Mouse (Mus musculus): ENCODE data around the gene Slc10a1.

GRCm38 (mm10) chr12:80990901-80991445 is 22.5 kb upstream of the Slc10a1 start:
- TF ChIP-seq CTCF (conservative IDR thresholded peaks at IDR 0.05 in 1 of 2, IDR thresholded peaks at IDR 0.05 in 1 of 2; ENCODE audit: low read depth in 2 of 2, low read length in 2 of 2) (no peak), JUN (IDR thresholded peaks at IDR 0.05; ENCODE audit: insufficient read depth, low read depth, low read length) (no peak), BHLHE40 (IDR thresholded peaks at IDR 0.05; ENCODE audit: low read depth, low read length) (no peak), EP300 (IDR thresholded peaks at IDR 0.05; ENCODE audit: low read length) (no peak), SIN3A (IDR thresholded peaks at IDR 0.05; ENCODE audit: low read length) (no peak), NELFE (IDR thresholded peaks at IDR 0.05; ENCODE audit: low read depth, low read length) (no peak), MAX (IDR thresholded peaks at IDR 0.05; ENCODE audit: low read length) (no peak), MXI1 (IDR thresholded peaks at IDR 0.05; ENCODE audit: low read depth, low read length) (no peak), POLR2AphosphoS2 (IDR thresholded peaks at IDR 0.05; ENCODE audit: low read depth, low read length) (no peak), POLR2A (IDR thresholded peaks at IDR 0.05; ENCODE audit: low read depth, low read length) (no peak), SMC3 (IDR thresholded peaks at IDR 0.05; ENCODE audit: low read depth, low read length) (no peak), MAFK (IDR thresholded peaks at IDR 0.05; ENCODE audit: insufficient replicate concordance, low read length) (no peak), PAX5 (IDR thresholded peaks at IDR 0.05; ENCODE audit: low read length) (no peak)
